Mouse (Mus musculus): ENCODE data around the gene Fam71f2.

DNA sequence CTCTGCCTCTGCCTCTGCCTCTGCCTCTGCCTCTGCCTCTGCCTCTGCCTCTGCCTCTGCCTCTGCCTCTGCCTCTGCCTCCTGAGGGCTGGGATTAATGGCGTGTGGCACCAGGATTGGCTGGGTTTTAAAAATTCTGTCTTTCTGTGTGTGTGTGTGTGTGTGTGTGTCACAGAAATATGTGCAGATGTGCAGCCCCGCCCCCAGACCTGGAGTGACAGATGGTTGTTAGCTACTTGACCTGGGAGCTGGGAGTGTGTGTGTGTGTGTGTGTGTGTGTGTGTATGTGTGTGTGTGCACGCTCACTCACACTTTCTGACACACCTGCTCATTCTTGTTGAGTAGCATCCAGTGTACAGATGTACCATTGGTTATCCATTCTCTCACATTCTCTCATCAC lies 45.7 kb upstream of the Fam71f2 start:
- TF ChIP-seq CTCF (IDR thresholded peaks at IDR 0.05; ENCODE audit: extremely low read depth, insufficient read length, insufficient replicate concordance, low read depth, low read length) (no peak), POLR2A (IDR thresholded peaks at IDR 0.05; ENCODE audit: low read depth, low read length) (no peak)
